Mouse (Mus musculus) activated CD4-positive, CD25-positive, alpha-beta regulatory T cell, adult 4 months (primary cell): ENCODE data around the gene Mepe. TPM values are rescaled to one million over a fixed set of nuclear protein-coding genes. Genes with fewer than 3 reads are reported as not detected.

Experiments used
- ATAC-seq: one replicate; pipeline ENCODE4 v1.8.0; 2017
- polyA plus RNA-seq, 2 experiments: library from polyadenylated mRNA; unstranded; fragments of 100-300 nt; shearing (Covaris generic); gene quantifications; one replicate each; pipeline ENCODE4 v1.2.1; 2017

Mepe gene
- not detected for polyA plus RNA-seq

GRCm38 (mm10) chr5:104325029-104325428 lies at the start of gene Mepe:
Gene Mepe (plus strand): TSS chr5:104325329.
- no peak for ATAC-seq

- ATAC-seq = no peak
Observed at GRCm38 (mm10) chr5:104294201-104294600, 30.9 kb upstream of the Mepe start.

GRCm38 (mm10) chr5:104298994-104299393 lies 26.1 kb upstream of the Mepe start, which contains the start of gene Ibsp:
Gene Ibsp (plus strand): TSS chr5:104299171.
- ATAC-seq = no peak

GRCm38 (mm10) chr5:104314073-104314472 lies 11.1 kb upstream of the Mepe start:
- no peak for ATAC-seq

GRCm38 (mm10) chr5:104326884-104327283 lies 1.8 kb downstream of the Mepe start:
- no peak for ATAC-seq

- no peak for ATAC-seq
Observed at GRCm38 (mm10) chr5:104327389-104327788, 2.3 kb downstream of the Mepe start.

- no peak for ATAC-seq
Observed at GRCm38 (mm10) chr5:104327876-104328275, 2.7 kb downstream of the Mepe start.

- ATAC-seq = no peak
Observed at GRCm38 (mm10) chr5:104328317-104328850, 3.3 kb downstream of the Mepe start.

GRCm38 (mm10) chr5:104329381-104329780 lies 4.3 kb downstream of the Mepe start:
- no peak for ATAC-seq

- no peak for ATAC-seq
Observed at GRCm38 (mm10) chr5:104330088-104330487, 5.0 kb downstream of the Mepe start.

GRCm38 (mm10) chr5:104332296-104332695 lies 7.2 kb downstream of the Mepe start:
- no peak for ATAC-seq

- ATAC-seq = no peak
Observed at GRCm38 (mm10) chr5:104333231-104333640, 8.1 kb downstream of the Mepe start.

- ATAC-seq = no peak
Observed at GRCm38 (mm10) chr5:104333643-104334042, 8.5 kb downstream of the Mepe start.

- no peak for ATAC-seq
Observed at GRCm38 (mm10) chr5:104334516-104334915, 9.4 kb downstream of the Mepe start.

- ATAC-seq = no peak
Observed at GRCm38 (mm10) chr5:104335962-104336361, 10.8 kb downstream of the Mepe start.

- no peak for ATAC-seq
Observed at GRCm38 (mm10) chr5:104337491-104337890, 12.4 kb downstream of the Mepe start.

GRCm38 (mm10) chr5:104339009-104339408 lies 13.9 kb downstream of the Mepe start:
- no peak for ATAC-seq

- no peak for ATAC-seq
Observed at GRCm38 (mm10) chr5:104339706-104340512, 14.8 kb downstream of the Mepe start.

GRCm38 (mm10) chr5:104340513-104340829 lies 15.3 kb downstream of the Mepe start:
- ATAC-seq = no peak

- no peak for ATAC-seq
Observed at GRCm38 (mm10) chr5:104342881-104343280, 17.8 kb downstream of the Mepe start.

- no peak for ATAC-seq
Observed at GRCm38 (mm10) chr5:104344526-104345240, 19.6 kb downstream of the Mepe start.

GRCm38 (mm10) chr5:104345241-104345630 lies 20.1 kb downstream of the Mepe start:
- no peak for ATAC-seq

GRCm38 (mm10) chr5:104351041-104351440 lies 25.9 kb downstream of the Mepe start:
- no peak for ATAC-seq

GRCm38 (mm10) chr5:104351874-104352273 lies 26.7 kb downstream of the Mepe start:
- no peak for ATAC-seq
